Mouse (Mus musculus): ENCODE results near the gene S1pr5. TPM values are rescaled to one million over a fixed set of nuclear protein-coding genes. Genes with fewer than 3 reads are reported as not detected.
"Not testable (repeated sequence)": the region's sequence is repeated elsewhere in the genome, so short reads cannot be mapped to it uniquely, and the experiment has no call there.

The S1pr5 gene
- 0.06 TPM in 2 replicates for polyA plus RNA-seq (2012; rRNA removed)
- 0.09 and 0.10 TPM in 2 replicates for polyA plus RNA-seq (2014; fragmentation: Nextera tagmentation; extraction: Ambion mirVana)

DNA sequence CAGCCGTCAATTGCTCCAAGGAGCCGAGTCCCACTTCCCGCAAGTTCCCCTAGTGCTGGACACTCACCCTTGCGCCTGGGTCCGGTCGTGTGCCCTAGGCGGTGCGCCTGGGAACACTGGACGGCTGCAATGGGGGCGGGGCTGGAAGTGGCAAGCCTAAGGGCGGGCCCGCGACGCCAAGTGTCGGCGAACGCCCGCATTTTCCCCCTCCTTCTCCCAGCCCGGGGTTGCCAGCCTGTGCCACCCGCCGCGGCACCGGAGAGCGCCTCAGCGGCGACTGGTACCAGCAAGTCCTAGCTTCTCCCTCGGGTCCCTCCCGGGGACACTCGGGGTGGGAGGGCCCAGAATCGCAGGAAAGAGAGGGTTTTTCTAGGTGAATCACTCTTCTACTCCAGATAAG, at the start of gene S1pr5:
S1pr5 (minus strand) TSS at position 118 of the 400 bp plus-strand sequence.
- WGBS (ENCODE audit: insufficient replicate concordance), result 3% methylated on average over 30 of the region's 30 CpGs
- DNase-seq (ENCODE audit: low read depth in 3 of 3, low spot score in 3 of 3), result no peak

DNA sequence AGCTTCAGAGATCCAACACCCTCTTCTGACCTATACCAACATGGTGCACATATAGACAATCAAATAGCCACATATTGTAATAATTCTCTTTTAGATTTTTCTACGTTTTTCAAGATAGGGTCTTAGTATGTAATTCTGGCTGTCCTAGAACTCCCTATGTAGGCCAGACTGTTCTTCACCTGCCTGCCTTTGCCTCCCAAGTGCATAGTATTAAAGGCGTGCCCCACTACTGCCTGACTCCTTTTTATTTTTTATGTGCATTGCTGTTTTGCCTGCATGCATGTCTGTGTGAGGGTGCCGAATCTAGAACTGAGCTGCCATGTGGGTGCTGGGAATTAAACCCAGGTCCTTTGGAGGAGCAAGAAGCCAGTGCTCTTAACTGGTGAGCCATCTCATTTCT, 44.0 kb upstream of the S1pr5 start:
- Histone ChIP-seq H3K36me3 (replicated peaks; ENCODE audit: control insufficient read depth, insufficient read depth, low read depth) (peaks cover 12% of the 10 kb centered on the region), H3K27ac (peak overlapping the region; percentile 99), H3K4me1 (replicated peaks; ENCODE audit: control insufficient read depth in 2 of 2, insufficient read depth in 2 of 2, low read length in 1 of 2) (peaks cover 17% of the 10 kb centered on the region in 2 experiments), H3K27me3 (ENCODE audit: control insufficient read depth, insufficient read depth, low read length) (no peaks in the 10 kb centered on the region), H3K4me2 (ENCODE audit: low read depth) (peak overlapping the region; percentile 75), H3K9me3 (ENCODE audit: control insufficient read depth, low read length) (no peaks in the 10 kb centered on the region), H3K4me3 (ENCODE audit: insufficient read depth in 1 of 2, low read depth in 2 of 2, low read length in 2 of 2) (peak overlapping the region; percentile 90 to 92), H3K9ac (replicated peaks) (peak overlapping the region; percentile 98)
- no peak for ATAC-seq (ENCODE audit: insufficient read depth)
- DNase-seq (ENCODE audit: low read depth in 3 of 3, low spot score in 3 of 3), result no peak
- no peak for TF ChIP-seq CTCF (IDR thresholded peaks at IDR 0.05; ENCODE audit: low read depth)
- TF ChIP-seq EP300 (IDR thresholded peaks at IDR 0.05; ENCODE audit: low read depth), result no peak
- 63% methylated on average over 3 of the region's 3 CpGs for WGBS (ENCODE audit: insufficient replicate concordance)

More for the DNA sequence above, at the start of gene S1pr5:
- Histone ChIP-seq H3K9ac (replicated peaks) (no peak within 1 kb of the TSS), H3K27me3 (ENCODE audit: control insufficient read depth, insufficient read depth, low read length) (peaks cover 79% of the 10 kb centered on the region), H3K9me3 (ENCODE audit: control insufficient read depth, low read length) (no peaks in the 10 kb centered on the region), H3K36me3 (replicated peaks; ENCODE audit: control insufficient read depth, insufficient read depth, low read depth) (no peaks in the 10 kb centered on the region), H3K27ac (no peak within 1 kb of the TSS), H3K4me1 (replicated peaks; ENCODE audit: control insufficient read depth in 2 of 2, insufficient read depth in 2 of 2, low read length in 1 of 2) (no peaks in the 10 kb centered on the region), H3K4me2 (ENCODE audit: low read depth) (peak within 1 kb of the TSS; percentile 51), H3K4me3 (ENCODE audit: insufficient read depth in 1 of 2, low read depth in 2 of 2, low read length in 2 of 2) (peak within 1 kb of the TSS in 1 of 2 experiments; percentile 34; a peak in 2 of 4 replicates)
- TF ChIP-seq EP300 (IDR thresholded peaks at IDR 0.05; ENCODE audit: low read depth), result no peak
- TF ChIP-seq CTCF (IDR thresholded peaks at IDR 0.05; ENCODE audit: low read depth), result no peak
- ATAC-seq (ENCODE audit: insufficient read depth), result no peak

DNA sequence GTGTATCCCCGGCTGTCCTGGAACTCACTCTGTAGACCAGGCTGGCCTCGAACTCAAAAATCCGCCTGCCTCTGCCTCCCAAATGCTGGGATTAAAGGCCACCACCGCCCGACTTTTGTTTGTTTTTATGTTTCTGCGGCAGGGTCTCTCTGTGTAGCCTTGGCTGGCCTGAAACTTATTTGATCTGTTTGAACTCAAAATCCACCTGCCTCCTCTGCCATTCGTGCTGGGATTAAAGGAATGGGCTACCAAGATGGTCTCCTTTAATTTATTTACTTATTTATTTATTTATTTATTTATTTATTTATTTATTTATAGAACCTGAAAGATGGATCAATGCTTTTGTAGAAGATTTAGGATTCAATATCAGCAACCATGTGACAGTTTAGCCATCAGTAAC, 43.6 kb upstream of the S1pr5 start:
- H3K4me2 ChIP-seq (ENCODE audit: low read depth), result peak overlapping the region; percentile 75
- not testable (repeated sequence) for DNase-seq (ENCODE audit: low read depth in 3 of 3, low spot score in 3 of 3); H3K9me3 ChIP-seq (ENCODE audit: control insufficient read depth, low read length); H3K27me3 ChIP-seq (ENCODE audit: control insufficient read depth, insufficient read depth, low read length); ATAC-seq (ENCODE audit: insufficient read depth)
- peak overlapping the region; percentile 99 for H3K27ac ChIP-seq
- H3K36me3 ChIP-seq (replicated peaks; ENCODE audit: control insufficient read depth, insufficient read depth, low read depth), result peaks cover 12% of the 10 kb centered on the region
- H3K9ac ChIP-seq (replicated peaks), result peak overlapping the region; percentile 98
- peaks cover 19 to 21% of the 10 kb centered on the region in 2 experiments for H3K4me1 ChIP-seq (replicated peaks; ENCODE audit: control insufficient read depth in 2 of 2, insufficient read depth in 2 of 2, low read length in 1 of 2)
- WGBS (ENCODE audit: insufficient replicate concordance), result 9% methylated on average over 7 of the region's 7 CpGs
- peak overlapping the region; percentile 90 to 92 for H3K4me3 ChIP-seq (ENCODE audit: insufficient read depth in 1 of 2, low read depth in 2 of 2, low read length in 2 of 2)

DNA sequence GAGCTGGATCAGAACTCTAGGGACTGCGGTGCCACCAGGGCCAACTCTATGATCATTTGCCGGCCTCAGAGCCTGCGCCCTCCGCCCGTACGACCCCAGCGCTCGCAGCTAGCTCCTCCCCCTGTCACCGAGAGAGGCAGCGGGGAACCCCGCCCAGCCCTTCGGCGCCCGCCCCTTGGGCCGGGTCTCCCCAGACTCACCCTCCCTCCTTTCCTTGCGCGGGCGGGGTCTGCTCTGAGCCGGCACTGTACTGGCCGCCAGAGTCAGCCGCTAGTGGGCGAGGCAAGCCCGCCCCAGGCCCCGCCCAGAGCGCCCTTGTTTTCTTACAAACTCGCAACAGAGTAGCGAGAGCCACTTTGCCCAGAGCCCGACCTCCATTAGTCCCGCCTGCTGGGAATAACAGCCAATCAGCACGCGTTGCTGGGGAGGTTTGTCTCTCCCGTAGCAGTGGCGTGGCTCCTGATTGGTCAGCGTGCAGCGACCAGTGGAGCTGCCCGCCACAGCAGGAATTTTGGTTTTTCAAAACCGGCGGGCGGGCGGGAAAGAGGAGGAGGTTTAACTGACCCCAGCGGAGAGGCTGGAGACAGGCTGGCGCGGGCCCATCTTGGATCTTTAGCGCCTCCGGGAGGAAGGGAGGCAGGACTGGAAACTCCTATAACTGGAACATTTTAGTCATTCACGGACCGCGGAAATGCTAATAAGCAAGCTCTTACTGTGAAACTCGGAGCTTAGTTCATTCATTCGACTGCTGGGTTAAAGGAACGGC, 43.0 kb upstream of the S1pr5 start, which contains the start of gene Cdkn2d:
Cdkn2d (minus strand) TSS at position 386 of the 766 bp plus-strand sequence.
- under 1% methylated on average over 47 of the region's 51 CpGs for whole genome bisulfite sequencing (ENCODE audit: insufficient replicate concordance)
- TF ChIP-seq EP300 (IDR thresholded peaks at IDR 0.05; ENCODE audit: low read depth) (peak; percentile 58), CTCF (IDR thresholded peaks at IDR 0.05; ENCODE audit: low read depth) (peak; percentile 63)
- DNase-seq (ENCODE audit: low read depth in 3 of 3, low spot score in 3 of 3) (peak; percentile 100), ATAC-seq (ENCODE audit: insufficient read depth) (peak; percentile 84)
- no peaks in the 10 kb centered on the region for H3K9me3 ChIP-seq (ENCODE audit: control insufficient read depth, low read length)
- peak within 1 kb of the TSS; percentile 92 for H3K4me3 ChIP-seq (ENCODE audit: insufficient read depth in 1 of 2, low read depth in 2 of 2, low read length in 2 of 2)
- no peaks in the 10 kb centered on the region for H3K27me3 ChIP-seq (ENCODE audit: control insufficient read depth, insufficient read depth, low read length)
- peaks cover 12% of the 10 kb centered on the region for H3K36me3 ChIP-seq (replicated peaks; ENCODE audit: control insufficient read depth, insufficient read depth, low read depth)
- peaks cover 26 to 27% of the 10 kb centered on the region in 2 experiments for H3K4me1 ChIP-seq (replicated peaks; ENCODE audit: control insufficient read depth in 2 of 2, insufficient read depth in 2 of 2, low read length in 1 of 2)
- peak within 1 kb of the TSS; percentile 99 for H3K27ac ChIP-seq
- peak within 1 kb of the TSS; percentile 98 for H3K9ac ChIP-seq (replicated peaks)
- H3K4me2 ChIP-seq (ENCODE audit: low read depth), result peak within 1 kb of the TSS; percentile 80

DNA sequence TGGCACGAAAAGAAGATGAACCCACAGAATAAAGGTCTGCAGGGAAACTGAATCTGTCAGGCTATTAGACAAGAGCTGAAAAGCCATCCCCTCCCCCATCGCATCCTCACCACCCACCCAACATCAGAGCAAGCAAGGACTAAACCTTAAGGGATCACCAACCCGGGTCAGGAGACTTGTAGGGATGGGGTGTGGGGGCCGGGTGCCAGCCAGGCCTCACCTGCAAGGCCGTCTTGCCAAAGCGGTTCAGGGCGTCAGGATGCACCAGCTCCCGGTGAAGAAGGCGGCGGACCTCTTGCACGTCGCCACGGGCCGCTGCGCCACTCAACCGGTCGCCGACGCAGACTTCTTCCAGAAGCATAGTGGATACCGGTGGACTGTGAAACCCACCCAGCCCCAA, 42.3 kb upstream of the S1pr5 start:
- peaks cover 26 to 27% of the 10 kb centered on the region in 2 experiments for H3K4me1 ChIP-seq (replicated peaks; ENCODE audit: control insufficient read depth in 2 of 2, insufficient read depth in 2 of 2, low read length in 1 of 2)
- ATAC-seq (ENCODE audit: insufficient read depth) (peak; percentile 4), DNase-seq (ENCODE audit: low read depth in 3 of 3, low spot score in 3 of 3) (no peak)
- no peak for TF ChIP-seq CTCF (IDR thresholded peaks at IDR 0.05; ENCODE audit: low read depth)
- H3K4me3 ChIP-seq (ENCODE audit: insufficient read depth in 1 of 2, low read depth in 2 of 2, low read length in 2 of 2), result peak overlapping the region; percentile 92
- H3K36me3 ChIP-seq (replicated peaks; ENCODE audit: control insufficient read depth, insufficient read depth, low read depth), result peaks cover 13% of the 10 kb centered on the region
- no peaks in the 10 kb centered on the region for H3K9me3 ChIP-seq (ENCODE audit: control insufficient read depth, low read length)
- peak overlapping the region; percentile 87 for H3K27ac ChIP-seq
- peak overlapping the region; percentile 80 for H3K4me2 ChIP-seq (ENCODE audit: low read depth)
- peak overlapping the region; percentile 96 for H3K9ac ChIP-seq (replicated peaks)
- under 1% methylated on average over 20 of the region's 20 CpGs for WGBS (ENCODE audit: insufficient replicate concordance)
- no peaks in the 10 kb centered on the region for H3K27me3 ChIP-seq (ENCODE audit: control insufficient read depth, insufficient read depth, low read length)
